Mouse (Mus musculus) stomach, embryonic 14.5 days (tissue): Measurements from ENCODE around the gene Dguok. TPM values are rescaled to one million over a fixed set of nuclear protein-coding genes. Genes with fewer than 3 reads are reported as not detected.
A peak's percentile ranks its signal among the peaks of the same experiment; 100 is the strongest.

Experiments used
- ATAC-seq: fragments of 200-750 bp; cut with Nextera tagmentation; 2 replicates; pipeline ENCODE4 v1.8.0; 2017; ENCODE audit warnings: low read depth, moderate TSS enrichment; ENCODE audit not compliant: insufficient number of reproducible peaks, insufficient read depth, low FRiP score
- H3K27ac ChIP-seq: fragments of 300-500 bp; sonication (generic); 2 replicates; pipeline ENCODE4 v1.5.1; 2014; ENCODE audit warnings: mild to moderate bottlenecking, low read length, moderate library complexity, mixed read lengths
- H3K27me3 ChIP-seq: fragments of 300-500 bp; sonication (generic); 2 replicates; pipeline ENCODE4 v1.6.1; 2014; ENCODE audit warnings: low read length, control low read depth, mixed read lengths; ENCODE audit not compliant: control insufficient read depth, insufficient read depth
- H3K36me3 ChIP-seq: fragments of 300-500 bp; sonication (generic); 2 replicates; pipeline ENCODE4 v1.6.1; 2014; ENCODE audit warnings: mild to moderate bottlenecking, control low read depth, low read length, moderate library complexity, mixed read lengths; ENCODE audit not compliant: control insufficient read depth, insufficient read depth
- H3K4me1 ChIP-seq: fragments of 300-500 bp; sonication (generic); 2 replicates; pipeline ENCODE4 v1.6.1; 2014; ENCODE audit warnings: low read length, control low read depth, mixed read lengths; ENCODE audit not compliant: control insufficient read depth, insufficient read depth
- H3K4me2 ChIP-seq: fragments of 300-500 bp; sonication (generic); replicated peaks from 2 replicates; pipeline ENCODE4 v1.6.1; 2014; ENCODE audit warnings: low read depth, low read length, control low read depth
- H3K4me3 ChIP-seq: fragments of 300-500 bp; sonication (generic); 2 replicates; pipeline ENCODE4 v1.5.1; 2014; ENCODE audit warnings: low read depth, low read length, control low read depth
- H3K9ac ChIP-seq: fragments of 300-500 bp; sonication (generic); replicated peaks from 2 replicates; pipeline ENCODE4 v1.6.1; 2014; ENCODE audit warnings: low read depth, mild to moderate bottlenecking, control low read depth, low read length, moderate library complexity, mixed read lengths
- H3K9me3 ChIP-seq: fragments of 300-500 bp; sonication (generic); 2 replicates; pipeline ENCODE4 v1.6.1; 2016; ENCODE audit warnings: low read depth, low read length, control low read depth; ENCODE audit not compliant: control insufficient read depth
- WGBS: fragments of 180-500 bp; shearing (Covaris S2); extraction: QIAGEN DNeasy Blood & Tissue Kit; methylation state at CpG from one replicate; pipeline ENCODE4 v1.1.7; 2014; 5-methylcytosine and 5-hydroxymethylcytosine counted together
- polyA plus RNA-seq: library from polyadenylated mRNA; unstranded; fragments of >200 nt; fragmentation: Nextera tagmentation; extraction: Ambion mirVana; gene quantifications from 2 replicates; pipeline ENCODE4 v1.2.1, GENCODE M21; 2014

The Dguok gene
- polyA plus RNA-seq, 1 experiment from 2014 or later: 95.0 TPM

DNA sequence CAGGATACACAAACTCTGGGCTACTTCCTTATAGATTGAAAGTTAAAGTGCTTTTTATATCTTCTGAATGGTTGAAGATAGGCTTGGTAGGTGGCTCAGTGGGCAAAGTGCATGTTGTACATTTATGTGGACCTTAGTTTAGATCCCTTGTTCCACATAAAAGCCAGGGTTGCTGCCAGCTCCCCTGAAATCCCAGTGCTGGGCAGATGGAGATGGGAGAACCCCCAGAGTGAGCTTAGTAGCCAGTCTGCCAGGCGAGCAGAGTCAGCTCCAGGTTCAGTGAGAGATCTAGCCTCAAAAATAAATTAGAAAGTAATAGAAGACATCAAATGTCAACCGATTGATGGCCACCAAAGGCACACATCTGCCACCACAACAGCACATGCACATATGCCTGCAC lies 25.8 kb upstream of the Dguok start:
- WGBS: 69% methylated on average over 2 of the region's 2 CpGs
- peak overlapping the region; percentile 9; the same call in 1 of the 2 replicates for H3K4me3 ChIP-seq

DNA sequence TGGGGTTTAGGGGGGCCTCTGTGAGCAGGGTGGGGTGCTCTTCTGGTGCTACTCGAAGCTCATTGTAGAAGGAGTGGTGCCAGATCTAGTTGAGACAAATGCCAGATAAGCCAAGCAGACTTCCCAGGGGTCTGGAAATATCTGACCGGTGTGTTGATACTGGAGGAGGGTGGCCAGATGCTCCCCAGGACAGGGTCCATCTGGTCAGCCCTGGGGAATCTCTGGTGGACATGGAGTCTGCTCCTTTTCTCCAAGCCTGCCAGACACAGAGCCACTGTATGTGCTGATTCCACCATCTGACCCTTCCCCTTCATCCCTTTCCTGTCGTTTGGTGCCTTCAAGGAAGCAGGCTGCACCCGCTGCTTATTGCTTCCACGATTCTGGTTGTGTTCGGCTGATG lies 16.4 kb upstream of the Dguok start:
- H3K9ac ChIP-seq: no peak overlapping the region
- H3K4me3 ChIP-seq: no peak overlapping the region
- no peaks in the 10 kb centered on the region for H3K9me3 ChIP-seq
- no peaks in the 10 kb centered on the region for H3K36me3 ChIP-seq
- no peaks in the 10 kb centered on the region for H3K4me1 ChIP-seq
- no peaks in the 10 kb centered on the region for H3K27me3 ChIP-seq
- 26% methylated on average over 6 of the region's 6 CpGs for WGBS
- H3K4me2 ChIP-seq: no peak overlapping the region
- H3K27ac ChIP-seq: no peak overlapping the region
- ATAC-seq: no peak

More for the DNA sequence above, 25.8 kb upstream of the Dguok start:
- H3K4me1 ChIP-seq: no peaks in the 10 kb centered on the region; the same call in 1 of the 2 replicates
- no peaks in the 10 kb centered on the region for H3K9me3 ChIP-seq
- H3K9ac ChIP-seq: no peak overlapping the region
- H3K4me2 ChIP-seq: peak overlapping the region; percentile 26; the same call in 1 of the 2 replicates
- no peaks in the 10 kb centered on the region for H3K27me3 ChIP-seq
- ATAC-seq: no peak
- H3K27ac ChIP-seq: no peak overlapping the region
- H3K36me3 ChIP-seq: no peaks in the 10 kb centered on the region

GRCm38 (mm10) chr6:83521784-83522183 lies 15.0 kb upstream of the Dguok start:
- no peak overlapping the region for H3K4me3 ChIP-seq
- H3K36me3 ChIP-seq: no peaks in the 10 kb centered on the region
- no peak for ATAC-seq
- H3K9ac ChIP-seq: no peak overlapping the region
- H3K27ac ChIP-seq: no peak overlapping the region
- H3K4me1 ChIP-seq: no peaks in the 10 kb centered on the region
- no peaks in the 10 kb centered on the region for H3K27me3 ChIP-seq
- WGBS: 57% methylated on average over 6 of the region's 6 CpGs
- no peaks in the 10 kb centered on the region for H3K9me3 ChIP-seq
- H3K4me2 ChIP-seq: no peak overlapping the region

DNA sequence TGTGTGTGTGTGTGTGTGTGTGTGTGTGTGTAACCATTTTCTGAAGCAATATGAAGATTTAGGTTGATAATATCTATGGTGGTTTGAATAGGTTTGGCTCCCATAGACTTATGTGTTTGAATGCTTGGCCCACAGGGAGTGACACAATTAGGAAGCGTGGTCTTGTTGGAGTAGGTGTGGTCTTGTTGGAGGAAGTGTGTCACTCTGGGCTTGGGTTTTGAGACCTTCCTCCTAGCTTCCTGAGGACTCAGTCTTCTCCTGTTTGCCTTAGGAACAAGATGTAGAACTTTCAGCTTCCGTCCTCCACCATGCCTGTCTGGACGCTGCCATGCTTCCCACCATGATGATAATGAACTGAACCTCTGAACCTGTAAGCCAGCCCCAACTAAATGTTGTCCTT lies 11.9 kb upstream of the Dguok start:
- Histone ChIP-seq H3K4me2 (no peak overlapping the region), H3K4me1 (no peaks in the 10 kb centered on the region), H3K36me3 (no peaks in the 10 kb centered on the region), H3K9me3 (no peaks in the 10 kb centered on the region), H3K4me3 (no peak overlapping the region), H3K27ac (no peak overlapping the region), H3K27me3 (no peaks in the 10 kb centered on the region), H3K9ac (no peak overlapping the region)
- ATAC-seq: no peak
- 80% methylated on average over 3 of the region's 3 CpGs for WGBS

GRCm38 (mm10) chr6:83515172-83515571 lies 8.4 kb upstream of the Dguok start:
- Histone ChIP-seq H3K4me1 (no peaks in the 10 kb centered on the region), H3K4me2 (no peak overlapping the region), H3K27ac (no peak overlapping the region), H3K27me3 (no peaks in the 10 kb centered on the region), H3K36me3 (no peaks in the 10 kb centered on the region), H3K9me3 (no peaks in the 10 kb centered on the region), H3K9ac (no peak overlapping the region), H3K4me3 (no peak overlapping the region)
- ATAC-seq: no peak
- WGBS: 75% methylated on average over 3 of the region's 3 CpGs

DNA sequence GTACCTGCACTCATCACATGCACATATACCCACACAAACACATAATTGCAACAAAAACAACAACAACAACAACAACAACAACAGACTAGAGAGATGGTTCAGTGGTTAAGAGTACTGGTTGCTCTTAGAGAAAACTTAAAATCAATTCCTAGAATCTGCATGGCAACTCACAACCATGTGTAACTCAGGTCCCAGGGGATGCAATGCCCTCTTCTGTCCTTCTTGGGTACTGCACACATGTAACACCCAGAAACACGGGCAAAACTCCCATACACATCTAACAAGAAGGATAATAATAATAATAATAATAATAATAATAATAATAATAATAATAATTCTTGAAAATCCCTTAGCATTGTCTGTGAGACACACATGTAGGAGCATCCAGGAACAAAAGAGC lies 5.7 kb upstream of the Dguok start:
- H3K4me2 ChIP-seq: no peak overlapping the region

DNA sequence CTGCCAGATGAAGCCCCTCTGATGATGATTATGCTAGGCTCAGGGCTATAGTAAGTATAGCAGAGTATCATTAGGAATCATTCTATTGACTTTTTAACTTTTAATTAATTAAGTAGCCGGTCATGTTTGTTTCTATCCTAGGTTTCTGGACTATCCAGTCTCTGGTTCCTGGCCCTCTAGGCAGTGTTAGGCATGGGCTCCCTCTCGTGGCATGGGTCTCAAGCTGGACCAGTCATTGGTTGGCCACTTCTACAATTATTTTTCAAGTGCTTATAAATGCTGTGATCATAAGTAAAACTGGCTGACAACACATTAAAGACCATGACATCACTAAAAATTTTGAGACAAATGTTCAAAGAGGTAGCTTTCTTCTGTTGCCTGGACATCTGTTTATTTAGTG lies 3.4 kb upstream of the Dguok start:
- H3K36me3 ChIP-seq: no peaks in the 10 kb centered on the region
- no peak overlapping the region for H3K9ac ChIP-seq
- H3K9me3 ChIP-seq: no peaks in the 10 kb centered on the region
- no peak overlapping the region for H3K4me2 ChIP-seq
- no peak for ATAC-seq
- H3K4me3 ChIP-seq: no peak overlapping the region
- H3K27ac ChIP-seq: no peak overlapping the region
- WGBS: 56% methylated on average over 2 of the region's 2 CpGs
- 0 out of 2 replicates have a peak, but pooled peaks cover 5% of the 10 kb centered on the region for H3K4me1 ChIP-seq
- H3K27me3 ChIP-seq: no peaks in the 10 kb centered on the region

More for the DNA sequence above, 5.7 kb upstream of the Dguok start:
- no peaks in the 10 kb centered on the region for H3K4me1 ChIP-seq
- WGBS: 40% methylated on average over 1 of the region's 1 CpGs
- H3K9ac ChIP-seq: 0 out of 2 replicates have a peak overlapping the region, but pooled peaks have one; percentile 14
- no peak overlapping the region for H3K4me3 ChIP-seq
- no peaks in the 10 kb centered on the region for H3K36me3 ChIP-seq
- H3K27me3 ChIP-seq: no peaks in the 10 kb centered on the region
- H3K9me3 ChIP-seq: no peaks in the 10 kb centered on the region
- H3K27ac ChIP-seq: no peak overlapping the region
- peak; percentile 20; the same call in 1 of the 2 replicates for ATAC-seq

DNA sequence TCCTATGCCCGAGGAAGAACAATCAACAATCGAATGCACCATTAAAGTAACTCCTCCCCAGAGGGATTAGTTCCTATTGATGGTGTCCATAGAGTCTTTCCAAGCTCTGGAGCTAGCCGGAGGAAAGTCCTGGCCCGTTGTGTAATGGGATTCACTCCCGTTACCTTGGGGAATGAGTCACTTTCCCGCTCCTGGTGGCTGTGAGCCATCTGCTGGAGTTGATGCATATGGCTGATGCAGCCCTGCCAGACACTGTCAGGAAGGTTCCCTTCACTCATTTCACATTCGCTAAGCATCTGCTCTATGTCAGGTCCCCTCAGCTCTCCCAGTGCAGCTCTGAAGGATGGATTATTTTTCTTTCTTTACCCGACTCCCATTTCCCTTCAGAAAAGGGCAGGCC lies 2.7 kb upstream of the Dguok start:
- Histone ChIP-seq H3K4me2 (no peak overlapping the region), H3K4me1 (0 out of 2 replicates have a peak, but pooled peaks cover 7% of the 10 kb centered on the region), H3K27ac (no peak overlapping the region), H3K4me3 (no peak overlapping the region), H3K9me3 (no peaks in the 10 kb centered on the region), H3K27me3 (no peaks in the 10 kb centered on the region), H3K36me3 (no peaks in the 10 kb centered on the region), H3K9ac (no peak overlapping the region)
- ATAC-seq: no peak
- 41% methylated on average over 8 of the region's 8 CpGs for WGBS

DNA sequence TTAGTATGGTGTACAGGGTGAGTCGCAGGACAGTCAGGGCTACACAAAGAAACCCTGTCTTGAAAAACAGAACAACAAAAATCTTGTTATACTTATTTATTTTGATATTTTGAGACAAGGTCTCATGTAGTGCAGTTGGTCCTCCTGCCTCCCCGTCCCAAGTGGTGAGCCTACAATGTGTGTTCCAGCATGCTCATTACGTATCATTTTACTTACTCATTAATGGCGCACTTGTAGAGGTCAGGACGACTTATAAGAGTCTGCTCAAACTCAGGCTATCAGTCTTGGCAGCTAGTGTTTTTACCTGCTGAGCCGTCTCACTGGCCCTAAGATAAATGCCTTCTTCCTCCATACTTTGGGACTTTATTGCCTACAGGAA lies 388 bp upstream of the Dguok start:
- WGBS: 22% methylated on average over 6 of the region's 6 CpGs
- Histone ChIP-seq H3K4me3 (peak overlapping the region; percentile 67), H3K9me3 (no peaks in the 10 kb centered on the region), H3K4me2 (peak overlapping the region; percentile 50), H3K4me1 (0 out of 2 replicates have a peak, but pooled peaks cover 7% of the 10 kb centered on the region), H3K27ac (peak overlapping the region; percentile 94; the same call in 1 of the 2 replicates), H3K36me3 (peaks cover 6% of the 10 kb centered on the region; the same call in 1 of the 2 replicates), H3K27me3 (no peaks in the 10 kb centered on the region), H3K9ac (peak overlapping the region; percentile 26)
- 0 out of 2 replicates have a peak, but pooled peaks have one; percentile 12 for ATAC-seq
